Mouse (Mus musculus): ENCODE measurements at regions not wholly inside any gene's neighbourhood (a gene's known extent, or its start where the extent isn't known, plus 50 kb on each side); places are given as distances from the start of the nearest gene placed in this dataset.

GRCm38 (mm10) chr3:59468956-59469355 lies 124.8 kb upstream of the Igsf10 start:
- TF ChIP-seq POLR2A (IDR thresholded peaks at IDR 0.05; ENCODE audit: borderline replicate concordance, extremely low read depth, insufficient read depth, insufficient read length, poor library complexity, severe bottlenecking), result no peak
- no peak for TF ChIP-seq CTCF (IDR thresholded peaks at IDR 0.05; ENCODE audit: borderline replicate concordance, extremely low read depth, insufficient read depth, insufficient read length)
